Mouse (Mus musculus) neural tube, embryonic 11.5 days (tissue): ENCODE measurements at regions not wholly inside any gene's neighbourhood (a gene's known extent, or its start where the extent isn't known, plus 50 kb on each side); places are given as distances from the start of the nearest gene placed in this dataset.

ENCODE experiments used
- ATAC-seq: fragments of 200-750 bp; cut with Nextera tagmentation; 2 replicates; pipeline ENCODE4 v1.8.0; 2017; ENCODE audit warnings: moderate number of reproducible peaks, mild to moderate bottlenecking, moderate TSS enrichment, moderate library complexity; ENCODE audit not compliant: insufficient read depth, low FRiP score, low TSS enrichment
- DNase-seq: peaks from one replicate; pipeline ENCODE4 v3.0.0-alpha.2; 2015; ENCODE audit warnings: low spot score
- H3K27ac ChIP-seq: fragments of 300-500 bp; sonication (generic); 2 replicates; pipeline ENCODE4 v1.5.1; 2014; ENCODE audit warnings: low read depth, mild to moderate bottlenecking, low read length
- H3K27me3 ChIP-seq: fragments of 300-500 bp; sonication (generic); 2 replicates; pipeline ENCODE4 v1.6.1; 2014; ENCODE audit warnings: mild to moderate bottlenecking, low read length, mixed read lengths; ENCODE audit not compliant: control insufficient read depth, insufficient read depth
- H3K36me3 ChIP-seq: fragments of 300-500 bp; sonication (generic); 2 replicates; pipeline ENCODE4 v1.6.1; 2014; ENCODE audit warnings: mild to moderate bottlenecking, low read length, moderate library complexity, mixed read lengths; ENCODE audit not compliant: control insufficient read depth, insufficient read depth
- H3K4me1 ChIP-seq: fragments of 300-500 bp; sonication (generic); 2 replicates; pipeline ENCODE4 v1.6.1; 2014; ENCODE audit warnings: low read length, mixed read lengths; ENCODE audit not compliant: control insufficient read depth, insufficient read depth
- H3K4me2 ChIP-seq: fragments of 300-500 bp; sonication (generic); 2 replicates; pipeline ENCODE4 v1.6.1; 2014; ENCODE audit warnings: low read depth, mild to moderate bottlenecking, moderate library complexity
- H3K4me3 ChIP-seq: fragments of 300-500 bp; sonication (generic); 2 replicates; pipeline ENCODE4 v1.5.1; 2014; ENCODE audit warnings: low read depth, low read length
- H3K9ac ChIP-seq: fragments of 300-500 bp; sonication (generic); 2 replicates; pipeline ENCODE4 v1.6.1; 2014; ENCODE audit warnings: mild to moderate bottlenecking, low read length
- H3K9me3 ChIP-seq: fragments of 300-500 bp; sonication (generic); 2 replicates; pipeline ENCODE4 v1.6.1; 2016; ENCODE audit warnings: low read length; ENCODE audit not compliant: control insufficient read depth
- WGBS: fragments of 180-500 bp; shearing (Covaris S2); extraction: QIAGEN DNeasy Blood & Tissue Kit; methylation state at CpG from one replicate; pipeline ENCODE4 v1.1.7; 2014; 5-methylcytosine and 5-hydroxymethylcytosine counted together

DNA sequence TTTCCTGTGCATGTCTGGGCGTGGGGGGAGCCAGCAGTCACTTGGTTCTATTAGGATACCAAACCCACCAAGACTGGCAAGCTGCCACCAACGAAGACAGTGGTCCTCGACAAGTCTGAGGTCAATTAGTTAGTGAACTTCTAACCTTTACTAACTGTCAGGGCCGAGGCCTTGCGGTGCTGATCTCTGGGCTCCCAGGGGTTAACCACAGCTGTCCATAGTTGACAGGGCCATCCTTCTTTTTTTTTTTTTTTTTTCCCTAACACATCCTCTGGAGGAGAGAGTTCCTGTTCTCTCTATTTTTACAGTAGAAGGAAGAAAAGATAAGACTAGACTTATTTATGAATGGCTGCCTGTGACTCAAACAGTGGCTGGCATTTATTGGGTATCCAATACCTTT is 663.5 kb downstream of the Slc22a22 start:
- WGBS, result 40% methylated on average over 5 of the region's 5 CpGs
- no peaks in the 10 kb centered on the region for H3K36me3 ChIP-seq
- no peak overlapping the region for H3K4me2 ChIP-seq
- ATAC-seq (no peak), DNase-seq (no peak)
- no peaks in the 10 kb centered on the region for H3K9me3 ChIP-seq
- H3K27me3 ChIP-seq, result no peaks in the 10 kb centered on the region
- no peak overlapping the region for H3K27ac ChIP-seq
- H3K4me3 ChIP-seq, result no peak overlapping the region
- H3K9ac ChIP-seq, result no peak overlapping the region
- H3K4me1 ChIP-seq, result no peaks in the 10 kb centered on the region

DNA sequence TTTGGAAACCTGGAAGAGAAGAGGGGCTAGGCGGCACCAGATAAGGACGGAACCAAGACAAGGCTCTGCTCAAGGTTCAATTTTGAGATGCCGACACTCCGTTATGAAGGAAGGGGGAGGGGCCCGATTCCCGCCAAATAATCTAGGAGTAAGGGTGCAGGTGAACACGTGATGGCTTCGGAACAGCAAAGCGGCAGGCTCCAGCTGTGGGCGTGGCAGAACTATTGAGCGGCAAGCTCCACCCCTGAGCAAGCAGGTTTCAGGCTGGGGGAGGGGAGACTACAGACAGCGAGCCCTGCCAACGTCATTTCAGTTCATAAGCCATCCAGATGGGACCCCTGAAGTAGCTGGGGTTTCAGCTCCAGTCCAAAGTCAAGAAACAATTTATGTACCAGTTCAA is 667.3 kb downstream of the Slc22a22 start:
- WGBS, result 41% methylated on average over 13 of the region's 13 CpGs

DNA sequence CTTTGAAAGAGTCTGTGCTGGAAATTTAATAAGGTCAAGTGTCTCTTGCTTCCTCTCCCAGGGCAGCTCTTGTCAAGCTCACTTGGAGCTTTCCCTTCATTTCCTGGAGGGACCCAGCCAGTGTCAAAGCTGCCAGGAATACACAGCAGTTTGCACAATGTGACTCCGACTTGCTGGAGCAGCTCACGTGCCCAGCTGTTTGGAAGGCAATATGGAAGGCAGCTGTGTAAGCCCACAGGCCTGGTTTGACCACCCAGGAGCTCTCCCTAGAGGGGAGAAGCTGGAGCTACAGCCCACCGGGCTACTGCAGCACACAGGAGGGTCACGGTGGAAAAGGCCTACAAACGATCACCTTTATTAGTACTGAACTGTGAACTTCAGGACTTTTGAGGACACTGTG is 669.8 kb downstream of the Slc22a22 start:
- Histone ChIP-seq H3K9me3 (no peaks in the 10 kb centered on the region), H3K4me1 (no peaks in the 10 kb centered on the region), H3K27me3 (no peaks in the 10 kb centered on the region), H3K4me2 (no peak overlapping the region), H3K4me3 (no peak overlapping the region), H3K9ac (no peak overlapping the region), H3K36me3 (no peaks in the 10 kb centered on the region), H3K27ac (no peak overlapping the region)
- no peak for ATAC-seq
- 45% methylated on average over 5 of the region's 5 CpGs for WGBS
- peak; percentile 12 for DNase-seq

More for the DNA sequence above, 667.3 kb downstream of the Slc22a22 start:
- DNase-seq (peak; percentile 17), ATAC-seq (no peak)
- H3K27ac ChIP-seq, result no peak overlapping the region
- no peak overlapping the region for H3K9ac ChIP-seq
- no peaks in the 10 kb centered on the region for H3K4me1 ChIP-seq
- H3K27me3 ChIP-seq, result no peaks in the 10 kb centered on the region
- H3K4me2 ChIP-seq, result peak overlapping the region; percentile 14; the same call in 1 of the 2 replicates
- no peak overlapping the region for H3K4me3 ChIP-seq
- H3K9me3 ChIP-seq, result no peaks in the 10 kb centered on the region
- no peaks in the 10 kb centered on the region for H3K36me3 ChIP-seq

DNA sequence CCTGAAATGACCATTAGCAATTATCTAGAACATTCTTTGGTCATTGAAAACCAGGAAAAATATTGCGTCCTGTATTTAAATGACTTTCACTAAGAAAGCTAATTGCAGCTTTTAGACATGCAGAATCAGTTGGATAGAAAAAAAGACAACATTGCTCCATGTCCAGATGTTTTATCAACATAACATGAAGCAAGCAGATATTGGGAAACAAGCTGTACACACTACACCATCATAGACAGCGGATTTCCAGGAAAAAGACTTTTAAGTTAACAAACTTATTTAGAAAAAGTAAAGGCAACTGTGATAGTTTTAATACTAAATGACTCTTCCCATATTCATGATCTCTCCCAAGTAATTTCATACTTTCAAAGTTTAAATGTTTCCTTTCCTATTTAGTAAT is 675.5 kb downstream of the Slc22a22 start:
- ATAC-seq (no peak), DNase-seq (no peak)
- H3K4me1 ChIP-seq, result no peaks in the 10 kb centered on the region
- WGBS, result 89% methylated on average over 2 of the region's 2 CpGs
- no peak overlapping the region for H3K4me3 ChIP-seq
- no peaks in the 10 kb centered on the region for H3K27me3 ChIP-seq
- no peak overlapping the region for H3K27ac ChIP-seq
- no peak overlapping the region for H3K4me2 ChIP-seq
- H3K9ac ChIP-seq, result no peak overlapping the region
- H3K36me3 ChIP-seq, result no peaks in the 10 kb centered on the region
- no peaks in the 10 kb centered on the region for H3K9me3 ChIP-seq

GRCm38 (mm10) chr15:56775431-56775830 is 702.0 kb downstream of the Slc22a22 start:
- Histone ChIP-seq H3K9me3 (no peaks in the 10 kb centered on the region), H3K4me3 (no peak overlapping the region), H3K36me3 (no peaks in the 10 kb centered on the region), H3K9ac (no peak overlapping the region), H3K4me2 (no peak overlapping the region), H3K27ac (no peak overlapping the region), H3K4me1 (no peaks in the 10 kb centered on the region), H3K27me3 (no peaks in the 10 kb centered on the region)
- DNase-seq, result no peak
- ATAC-seq, result no peak
- 76% methylated on average over 5 of the region's 5 CpGs for WGBS

- ATAC-seq (no peak), DNase-seq (no peak)
- 61% methylated on average over 9 of the region's 9 CpGs for WGBS
- Histone ChIP-seq H3K27me3 (no peaks in the 10 kb centered on the region), H3K9me3 (no peaks in the 10 kb centered on the region), H3K36me3 (no peaks in the 10 kb centered on the region), H3K4me1 (no peaks in the 10 kb centered on the region), H3K4me3 (no peak overlapping the region), H3K27ac (no peak overlapping the region), H3K4me2 (no peak overlapping the region), H3K9ac (no peak overlapping the region)
Observed at GRCm38 (mm10) chr15:56774648-56775393, 702.6 kb downstream of the Slc22a22 start.

DNA sequence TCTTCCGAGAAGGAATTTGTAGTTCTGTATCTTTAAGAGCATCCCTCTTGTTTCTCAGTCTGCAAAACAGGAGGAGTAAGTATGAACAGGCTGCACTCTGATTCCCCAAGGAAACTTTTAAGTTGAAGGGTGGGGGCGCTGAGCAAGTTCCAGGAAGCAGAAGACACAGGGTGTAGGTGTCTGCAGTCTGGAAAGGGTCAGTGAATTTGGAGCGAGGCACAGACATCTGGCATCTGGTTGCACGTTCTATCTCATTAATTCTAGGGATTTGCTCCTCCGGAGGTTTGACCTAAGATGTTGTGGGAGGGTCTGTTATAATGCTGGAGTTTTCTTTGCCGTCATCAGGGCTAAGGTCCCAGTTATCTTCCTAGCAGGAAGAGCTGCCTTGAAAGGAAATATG is 711.1 kb downstream of the Slc22a22 start:
- Histone ChIP-seq H3K27ac (no peak overlapping the region), H3K36me3 (no peaks in the 10 kb centered on the region), H3K9ac (no peak overlapping the region), H3K27me3 (no peaks in the 10 kb centered on the region), H3K9me3 (no peaks in the 10 kb centered on the region), H3K4me3 (no peak overlapping the region), H3K4me1 (no peaks in the 10 kb centered on the region), H3K4me2 (no peak overlapping the region)
- no peak for ATAC-seq
- no peak for DNase-seq
- WGBS, result 69% methylated on average over 6 of the region's 6 CpGs

DNA sequence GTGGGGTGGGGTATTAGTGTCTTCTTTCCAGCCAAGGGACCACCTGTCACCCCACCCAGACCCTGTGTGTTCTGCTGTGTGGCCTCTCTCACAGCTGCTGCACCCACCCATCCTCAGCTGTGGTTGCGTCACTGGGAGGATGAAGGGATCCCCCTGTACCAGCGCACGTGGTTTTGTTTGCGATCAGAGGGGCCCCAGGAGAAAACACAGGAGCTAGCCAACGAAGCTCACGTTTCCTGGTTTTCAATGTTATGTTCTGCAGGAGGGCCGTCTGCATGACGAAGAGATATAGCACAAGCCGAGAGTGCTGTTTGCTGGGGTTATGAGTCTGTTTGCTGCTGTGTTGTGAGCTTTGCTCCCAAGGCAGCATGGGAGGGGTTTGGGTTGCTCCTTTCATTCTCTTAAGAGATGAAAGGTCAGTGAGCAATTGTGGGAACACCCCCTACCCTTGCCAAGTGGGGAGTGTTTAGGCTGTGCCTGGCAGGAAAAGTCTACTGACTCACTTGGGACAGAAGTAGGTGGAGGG is 712.4 kb downstream of the Slc22a22 start:
- H3K4me3 ChIP-seq, result no peak overlapping the region
- H3K27me3 ChIP-seq, result no peaks in the 10 kb centered on the region
- no peak overlapping the region for H3K9ac ChIP-seq
- no peaks in the 10 kb centered on the region for H3K36me3 ChIP-seq
- WGBS, result 17% methylated on average over 9 of the region's 9 CpGs
- DNase-seq (peak; percentile 13), ATAC-seq (no peak)
- H3K4me2 ChIP-seq, result no peak overlapping the region
- H3K4me1 ChIP-seq, result no peaks in the 10 kb centered on the region
- no peaks in the 10 kb centered on the region for H3K9me3 ChIP-seq
- no peak overlapping the region for H3K27ac ChIP-seq

DNA sequence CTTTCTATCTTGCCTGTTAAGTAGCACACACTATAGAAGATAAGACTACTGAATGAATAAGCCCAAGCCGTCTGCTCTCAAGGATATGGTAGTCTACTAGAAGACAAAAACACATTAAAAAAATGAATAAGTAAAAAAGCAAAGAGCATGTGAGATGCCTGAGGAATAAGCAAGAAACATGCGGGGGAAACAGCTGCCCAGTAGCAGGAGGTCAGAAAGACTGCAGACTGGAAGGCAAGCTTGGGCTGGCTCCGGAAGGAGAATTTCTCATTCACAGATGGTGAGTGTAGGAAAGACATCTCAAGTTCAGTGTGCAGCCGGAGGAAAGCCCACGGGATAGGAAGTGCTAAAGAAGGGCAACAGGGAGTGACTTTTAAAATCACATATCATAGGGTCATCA is 713.4 kb downstream of the Slc22a22 start:
- ATAC-seq (no peak), DNase-seq (no peak)
- H3K4me3 ChIP-seq, result no peak overlapping the region
- WGBS, result 70% methylated on average over 5 of the region's 5 CpGs
- H3K9me3 ChIP-seq, result no peaks in the 10 kb centered on the region
- no peaks in the 10 kb centered on the region for H3K36me3 ChIP-seq
- H3K4me2 ChIP-seq, result no peak overlapping the region
- H3K4me1 ChIP-seq, result no peaks in the 10 kb centered on the region
- H3K9ac ChIP-seq, result no peak overlapping the region
- no peaks in the 10 kb centered on the region for H3K27me3 ChIP-seq
- H3K27ac ChIP-seq, result no peak overlapping the region
